Comparison of ENCODE assay signal across 15 mouse cellular contexts in the genomic region with DNA sequence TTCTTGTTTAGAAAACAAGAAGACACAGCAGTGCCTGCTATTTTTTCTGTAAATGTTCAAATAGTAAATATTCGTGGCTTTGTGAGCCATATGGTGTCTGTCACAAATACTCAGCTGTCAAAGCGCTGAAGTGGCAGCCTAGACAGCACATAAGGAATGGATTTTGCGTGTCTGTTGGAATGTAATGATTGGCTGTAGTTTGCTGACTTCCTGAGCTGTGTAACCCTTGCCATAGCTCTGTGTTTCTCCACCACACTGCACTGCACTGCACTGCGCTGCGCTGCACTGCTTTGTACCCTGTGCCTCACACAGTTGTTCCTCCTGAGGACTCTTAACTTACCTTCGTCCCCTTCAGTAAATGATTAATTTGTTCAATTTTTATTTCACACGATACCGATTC. TPM values are rescaled to one million over a fixed set of nuclear protein-coding genes. Genes with fewer than 3 reads are reported as not detected.
DNase-seq lines count a peak whose midpoint lies in the region; ATAC-seq and TF ChIP-seq lines count a peak whose summit lies in the region.
"Had no signal": no experiment of that assay in that cellular context is flagged by ENCODE, and none has a peak within 500 bp of the region (broad histone marks: within the 10 kb centered on the region; RNA-seq: fewer than 3 reads in every experiment).

No protein-coding gene starts in this region.

- no peak for DNase-seq in forebrain, embryonic 11.5 days (ENCODE audit: low spot score)
- DNase-seq in liver (no peak), adipocyte (ENCODE audit: low spot score) (no peak)
- DNase-seq in brain, adult 2 months (ENCODE audit: low read depth, low spot score): peak; percentile 41
- DNase-seq in kidney, postnatal 0 days (ENCODE audit: low spot score): peak; percentile 43
- no peak for DNase-seq in layer of hippocampus, postnatal 10 days (ENCODE audit: low spot score in 2 of 2)
- DNase-seq: cerebellum, postnatal 36 days; heart, postnatal 36 days; thymus, adult 18-20 months had no signal

- H3K9ac ChIP-seq in forebrain, embryonic 16.5 days (replicated peaks; ENCODE audit: low read depth, low read length): no peak overlapping the region
- H3K9ac ChIP-seq in forebrain, embryonic 11.5 days (ENCODE audit: low read length): no peak overlapping the region
- H3K9ac ChIP-seq in liver, embryonic 12.5 days: 0 out of 2 replicates have a peak overlapping the region, but pooled peaks have one; percentile 0
- H3K9ac ChIP-seq in kidney, postnatal 0 days (ENCODE audit: low read depth, low read length): no peak overlapping the region

- no peaks in the 10 kb centered on the region for H3K27me3 ChIP-seq in forebrain, embryonic 16.5 days (replicated peaks; ENCODE audit: control insufficient read depth, insufficient read depth, low read length)
- H3K27me3 ChIP-seq in forebrain, embryonic 11.5 days (ENCODE audit: control insufficient read depth, insufficient read depth, low read length): no peaks in the 10 kb centered on the region
- no peaks in the 10 kb centered on the region for H3K27me3 ChIP-seq in liver, embryonic 12.5 days (replicated peaks)
- H3K27me3 ChIP-seq in kidney, postnatal 0 days (ENCODE audit: insufficient read depth, low read length): no peaks in the 10 kb centered on the region

- H3K9me3 ChIP-seq in forebrain, embryonic 16.5 days (ENCODE audit: control insufficient read depth, low read length): no peaks in the 10 kb centered on the region
- no peaks in the 10 kb centered on the region for H3K9me3 ChIP-seq in forebrain, embryonic 11.5 days (ENCODE audit: control insufficient read depth, low read length)
- H3K9me3 ChIP-seq in liver, embryonic 12.5 days (replicated peaks): 0 out of 2 replicates have a peak, but pooled peaks cover 3% of the 10 kb centered on the region
- no peaks in the 10 kb centered on the region for H3K9me3 ChIP-seq in kidney, postnatal 0 days (replicated peaks; ENCODE audit: low read length)

- no peak overlapping the region for H3K4me2 ChIP-seq in forebrain, embryonic 16.5 days (ENCODE audit: low read length)
- no peak overlapping the region for H3K4me2 ChIP-seq in forebrain, embryonic 11.5 days (ENCODE audit: low read depth, low read length, severe bottlenecking)
- H3K4me2 ChIP-seq in liver, embryonic 12.5 days: no peak overlapping the region
- H3K4me2 ChIP-seq in kidney, postnatal 0 days (ENCODE audit: low read length): 0 out of 2 replicates have a peak overlapping the region, but pooled peaks have one; percentile 3

- peaks cover 26% of the 10 kb centered on the region for H3K4me1 ChIP-seq in forebrain, embryonic 16.5 days (replicated peaks; ENCODE audit: control insufficient read depth, insufficient read depth, low read length)
- H3K4me1 ChIP-seq in forebrain, embryonic 11.5 days (replicated peaks; ENCODE audit: control insufficient read depth, insufficient read depth, low read length): 0 out of 2 replicates have a peak, but pooled peaks cover 3% of the 10 kb centered on the region
- peaks cover 96% of the 10 kb centered on the region for H3K4me1 ChIP-seq in liver, embryonic 12.5 days
- H3K4me1 ChIP-seq in kidney, postnatal 0 days (replicated peaks; ENCODE audit: insufficient read depth, low read length): peaks cover 30% of the 10 kb centered on the region; the same call in 1 of the 2 replicates

- peak; percentile 57 for ATAC-seq in forebrain, embryonic 16.5 days
- ATAC-seq in forebrain, embryonic 11.5 days (replicated peaks; ENCODE audit: low FRiP score): no peak
- ATAC-seq in liver, embryonic 12.5 days: no peak
- ATAC-seq in kidney, postnatal 0 days (replicated peaks; ENCODE audit: low FRiP score, low read depth): peak; percentile 81; the same call in 1 of the 2 replicates

- WGBS in forebrain, embryonic 16.5 days: 68% methylated on average over 8 of the region's 8 CpGs
- WGBS in forebrain, embryonic 11.5 days: 91% methylated on average over 8 of the region's 8 CpGs
- 70% methylated on average over 8 of the region's 8 CpGs for WGBS in liver, embryonic 12.5 days (ENCODE audit: insufficient replicate concordance)
- WGBS in kidney, postnatal 0 days: 52% methylated on average over 8 of the region's 8 CpGs

- TF ChIP-seq CTCF in kidney, postnatal 0 days (IDR thresholded peaks at IDR 0.05; ENCODE audit: low read depth): no peak

- H3K4me3 ChIP-seq in forebrain, embryonic 16.5 days (replicated peaks; ENCODE audit: low read length): no peak overlapping the region
- no peak overlapping the region for H3K4me3 ChIP-seq in forebrain, embryonic 11.5 days (ENCODE audit: low read depth, low read length)
- no peak overlapping the region for H3K4me3 ChIP-seq in liver, embryonic 12.5 days
- no peak overlapping the region for H3K4me3 ChIP-seq in kidney, postnatal 0 days (replicated peaks; ENCODE audit: low read depth, low read length)

- no peaks in the 10 kb centered on the region for H3K36me3 ChIP-seq in forebrain, embryonic 16.5 days (ENCODE audit: control insufficient read depth, insufficient read depth)
- H3K36me3 ChIP-seq in forebrain, embryonic 11.5 days (ENCODE audit: control insufficient read depth, insufficient read depth, low read length): no peaks in the 10 kb centered on the region
- peaks cover 4% of the 10 kb centered on the region; the same call in 1 of the 2 replicates for H3K36me3 ChIP-seq in liver, embryonic 12.5 days
- no peaks in the 10 kb centered on the region for H3K36me3 ChIP-seq in kidney, postnatal 0 days (ENCODE audit: insufficient read depth, low read length)

- peak overlapping the region; percentile 23; the same call in 1 of the 2 replicates for H3K27ac ChIP-seq in forebrain, embryonic 16.5 days (ENCODE audit: low read length)
- H3K27ac ChIP-seq in forebrain, embryonic 11.5 days (ENCODE audit: low read depth, low read length): no peak overlapping the region
- H3K27ac ChIP-seq in liver, embryonic 12.5 days: peak overlapping the region; percentile 92
- H3K27ac ChIP-seq in kidney, postnatal 0 days: peak overlapping the region; percentile 25; the same call in 1 of the 2 replicates

RNA-seq across cellular contexts. Expression of a gene that starts 41.6 kb away (rescaled TPM):
- 16.5 and 16.6 TPM in 2 replicates for polyA plus RNA-seq in forebrain, embryonic 16.5 days (2015; fragmentation: Nextera tagmentation; extraction: Ambion mirVana)
- polyA plus RNA-seq in forebrain, embryonic 11.5 days (2014; fragmentation: Nextera tagmentation; extraction: Ambion mirVana): 31.7 and 39.5 TPM in 2 replicates
- polyA plus RNA-seq in liver, embryonic 12.5 days (2016; fragmentation: Nextera tagmentation; extraction: Ambion mirVana): 19.3 and 23.7 TPM in 2 replicates
- 19.0 and 39.4 TPM in 2 replicates for polyA plus RNA-seq in kidney, postnatal 0 days (2015; fragmentation: Nextera tagmentation; extraction: Ambion mirVana)
- 100 to 1,000 TPM in 1 of 2 experiments, 10 to 100 TPM in 1; 97.4 to 104 TPM for total RNA-seq in layer of hippocampus, postnatal 10 days (2021)

RNA-seq across cellular contexts. Expression of a gene that starts 45.5 kb away (rescaled TPM):
- polyA plus RNA-seq in forebrain, embryonic 16.5 days (2015; fragmentation: Nextera tagmentation; extraction: Ambion mirVana): 34.9 and 38.1 TPM in 2 replicates
- polyA plus RNA-seq in forebrain, embryonic 11.5 days (2014; fragmentation: Nextera tagmentation; extraction: Ambion mirVana): 22.0 and 33.1 TPM in 2 replicates
- polyA plus RNA-seq in liver, embryonic 12.5 days (2016; fragmentation: Nextera tagmentation; extraction: Ambion mirVana): 12.2 and 15.1 TPM in 2 replicates
- 26.6 and 31.3 TPM in 2 replicates for polyA plus RNA-seq in kidney, postnatal 0 days (2015; fragmentation: Nextera tagmentation; extraction: Ambion mirVana)
- not detected for total RNA-seq in layer of hippocampus, postnatal 10 days (2021)
- total RNA-seq: heart, postnatal 36 days; layer of hippocampus, adult 18-20 months; left cerebral cortex, postnatal 36 days; monocyte, adult 5-6 weeks had no signal
- polyA plus RNA-seq: spleen, adult 2 months had no signal

Comparison
In these comparisons a context has a peak if more than half of its experiments do, and no peak if none do; other contexts are left out.
1. ATAC-seq: peak in forebrain, embryonic 16.5 days (single experiment) and kidney, postnatal 0 days (single experiment); none in forebrain, embryonic 11.5 days (single experiment) and liver, embryonic 12.5 days (single experiment).
2. DNase-seq: peak in brain, adult 2 months (single experiment) and kidney, postnatal 0 days (single experiment); none in forebrain, embryonic 11.5 days (single experiment), liver (single experiment), adipocyte (single experiment) and layer of hippocampus, postnatal 10 days (0 of 2).